Mouse (Mus musculus) forebrain, embryonic 12.5 days (tissue): ENCODE results near the gene Lrriq3. TPM values are rescaled to one million over a fixed set of nuclear protein-coding genes. Genes with fewer than 3 reads are reported as not detected.

Experiments used
- ATAC-seq: fragments of 200-750 bp; cut with Nextera tagmentation; 2 replicates; pipeline ENCODE4 v1.8.0; 2017; ENCODE audit warnings: moderate TSS enrichment; ENCODE audit not compliant: low FRiP score
- H3K27ac ChIP-seq: fragments of 300-500 bp; sonication (generic); 2 replicates; pipeline ENCODE4 v1.5.1; 2016; ENCODE audit warnings: mild to moderate bottlenecking
- H3K27me3 ChIP-seq: fragments of 300-500 bp; sonication (generic); 2 replicates; pipeline ENCODE4 v1.6.1; 2016; ENCODE audit warnings: mild to moderate bottlenecking
- H3K36me3 ChIP-seq: fragments of 300-500 bp; sonication (generic); replicated peaks from 2 replicates; pipeline ENCODE4 v1.6.1; 2016; ENCODE audit warnings: mild to moderate bottlenecking
- H3K4me1 ChIP-seq: fragments of 300-500 bp; sonication (generic); 2 replicates; pipeline ENCODE4 v1.6.1; 2016
- H3K4me2 ChIP-seq: fragments of 300-500 bp; sonication (generic); 2 replicates; pipeline ENCODE4 v1.6.1; 2016; ENCODE audit warnings: mild to moderate bottlenecking, moderate library complexity
- H3K4me3 ChIP-seq: fragments of 300-500 bp; sonication (generic); replicated peaks from 2 replicates; pipeline ENCODE4 v1.5.1; 2016; ENCODE audit warnings: mild to moderate bottlenecking
- H3K9ac ChIP-seq: fragments of 300-500 bp; sonication (generic); 2 replicates; pipeline ENCODE4 v1.6.1; 2016; ENCODE audit warnings: mild to moderate bottlenecking
- H3K9me3 ChIP-seq: fragments of 300-500 bp; sonication (generic); 2 replicates; pipeline ENCODE4 v1.6.1; 2016
- WGBS: fragments of 180-500 bp; shearing (Covaris S2); methylation state at CpG from one replicate; pipeline ENCODE4 v1.1.7; 2016; 5-methylcytosine and 5-hydroxymethylcytosine counted together
- polyA plus RNA-seq: library from polyadenylated mRNA; unstranded; fragments of >200 nt; fragmentation: Nextera tagmentation; extraction: Ambion mirVana; gene quantifications from 2 replicates; pipeline ENCODE4 v1.2.1, GENCODE M21; 2016

The Lrriq3 gene
- polyA plus RNA-seq, 1 experiment from 2014 or later: 1.1 TPM

DNA sequence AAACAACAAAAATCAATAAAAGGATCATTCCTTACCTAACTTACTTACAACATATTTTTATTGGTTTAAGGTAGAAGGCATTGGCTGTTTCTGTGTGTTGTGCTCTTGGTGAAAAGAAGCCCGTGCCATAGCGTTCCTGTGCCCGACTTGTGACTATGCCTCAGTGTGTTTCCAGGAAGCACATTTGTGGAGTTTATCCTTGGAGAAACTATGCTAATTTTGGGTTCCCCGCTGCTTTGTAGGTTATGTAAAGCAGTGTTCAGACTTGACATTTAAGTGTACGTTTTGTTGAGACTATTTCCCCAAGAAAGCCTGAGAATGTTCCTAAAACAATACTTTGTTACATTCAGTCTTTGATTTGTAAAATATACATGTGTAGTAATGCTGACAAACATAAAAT lies 44.5 kb downstream of the Lrriq3 start:
- no peaks in the 10 kb centered on the region for H3K36me3 ChIP-seq
- H3K27me3 ChIP-seq: no peaks in the 10 kb centered on the region
- no peak overlapping the region for H3K27ac ChIP-seq
- WGBS: 91% methylated on average over 5 of the region's 5 CpGs
- no peaks in the 10 kb centered on the region for H3K9me3 ChIP-seq
- no peak overlapping the region for H3K4me3 ChIP-seq
- H3K9ac ChIP-seq: no peak overlapping the region
- no peak for ATAC-seq
- H3K4me1 ChIP-seq: no peaks in the 10 kb centered on the region
- no peak overlapping the region for H3K4me2 ChIP-seq

DNA sequence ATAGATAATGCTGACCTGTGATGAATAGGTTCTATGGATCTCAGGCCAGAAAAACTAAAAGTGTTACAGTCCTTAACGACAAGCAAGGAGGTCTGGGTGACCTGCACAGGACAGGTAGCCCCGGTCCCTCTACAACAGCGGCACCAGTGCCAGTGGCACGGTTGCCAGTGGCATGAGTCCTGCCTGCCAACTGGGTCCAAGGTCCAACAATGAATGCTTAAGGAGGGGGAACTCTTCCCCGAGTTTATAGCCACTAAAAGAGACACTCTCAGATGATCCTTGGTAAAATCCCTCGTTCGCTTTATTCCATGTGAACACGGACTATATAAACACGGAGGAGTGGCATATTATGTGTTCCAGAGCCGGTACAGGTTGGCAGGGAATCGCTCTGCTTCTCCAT lies 47.8 kb downstream of the Lrriq3 start:
- Histone ChIP-seq H3K27me3 (no peaks in the 10 kb centered on the region), H3K27ac (no peak overlapping the region), H3K4me2 (no peak overlapping the region), H3K9me3 (no peaks in the 10 kb centered on the region), H3K4me1 (no peaks in the 10 kb centered on the region), H3K4me3 (no peak overlapping the region), H3K36me3 (no peaks in the 10 kb centered on the region), H3K9ac (no peak overlapping the region)
- ATAC-seq: no peak
- WGBS: 91% methylated on average over 11 of the region's 11 CpGs

DNA sequence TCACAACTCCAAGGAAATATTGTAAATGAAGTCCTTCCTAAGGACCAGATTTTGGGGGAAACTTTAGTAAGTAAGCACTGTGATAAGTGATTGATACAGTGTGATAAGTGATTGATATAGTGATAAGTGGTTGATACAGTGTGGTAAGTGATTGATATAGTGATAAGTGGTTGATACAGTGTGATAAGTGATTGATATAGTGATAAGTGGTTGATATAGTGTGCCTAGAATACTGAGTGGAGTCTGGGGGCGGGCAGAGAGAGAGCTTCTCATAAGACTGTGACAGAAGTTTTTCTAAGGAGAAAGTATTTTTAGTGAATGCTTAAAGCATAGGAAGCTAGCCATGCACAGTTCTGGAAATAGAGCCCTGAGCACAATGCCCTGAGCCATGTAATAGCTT lies 51.1 kb downstream of the Lrriq3 start:
- Histone ChIP-seq H3K27me3 (no peaks in the 10 kb centered on the region), H3K4me3 (no peak overlapping the region), H3K4me1 (no peaks in the 10 kb centered on the region), H3K9ac (no peak overlapping the region), H3K36me3 (no peaks in the 10 kb centered on the region), H3K4me2 (no peak overlapping the region), H3K27ac (no peak overlapping the region), H3K9me3 (no peaks in the 10 kb centered on the region)
- ATAC-seq: no peak
- WGBS: 85% methylated on average over 1 of the region's 1 CpGs

DNA sequence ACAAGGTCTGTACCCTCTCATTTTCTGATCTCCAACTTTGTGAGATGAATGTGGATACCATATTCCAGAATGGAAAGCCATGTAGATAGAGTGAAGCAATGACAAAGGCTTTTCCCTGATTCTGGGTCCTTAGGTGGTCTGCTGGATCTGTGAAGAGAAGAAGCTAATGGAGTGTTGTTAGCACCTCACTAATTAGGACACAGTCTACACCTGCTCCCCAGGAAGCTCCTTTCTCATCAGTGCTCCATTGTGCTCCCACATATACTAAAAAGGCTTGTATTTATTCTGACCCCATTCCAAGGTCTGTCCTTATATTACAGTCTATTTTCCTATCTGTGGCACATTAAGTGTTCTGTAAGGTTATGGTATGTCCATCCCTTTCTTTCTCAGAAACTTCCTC lies 68.6 kb downstream of the Lrriq3 start:
- Histone ChIP-seq H3K4me2 (no peak overlapping the region), H3K9me3 (no peaks in the 10 kb centered on the region), H3K27me3 (no peaks in the 10 kb centered on the region), H3K36me3 (no peaks in the 10 kb centered on the region), H3K27ac (no peak overlapping the region), H3K4me1 (no peaks in the 10 kb centered on the region), H3K4me3 (no peak overlapping the region), H3K9ac (no peak overlapping the region)
- peak; percentile 51; the same call in 1 of the 2 replicates for ATAC-seq

DNA sequence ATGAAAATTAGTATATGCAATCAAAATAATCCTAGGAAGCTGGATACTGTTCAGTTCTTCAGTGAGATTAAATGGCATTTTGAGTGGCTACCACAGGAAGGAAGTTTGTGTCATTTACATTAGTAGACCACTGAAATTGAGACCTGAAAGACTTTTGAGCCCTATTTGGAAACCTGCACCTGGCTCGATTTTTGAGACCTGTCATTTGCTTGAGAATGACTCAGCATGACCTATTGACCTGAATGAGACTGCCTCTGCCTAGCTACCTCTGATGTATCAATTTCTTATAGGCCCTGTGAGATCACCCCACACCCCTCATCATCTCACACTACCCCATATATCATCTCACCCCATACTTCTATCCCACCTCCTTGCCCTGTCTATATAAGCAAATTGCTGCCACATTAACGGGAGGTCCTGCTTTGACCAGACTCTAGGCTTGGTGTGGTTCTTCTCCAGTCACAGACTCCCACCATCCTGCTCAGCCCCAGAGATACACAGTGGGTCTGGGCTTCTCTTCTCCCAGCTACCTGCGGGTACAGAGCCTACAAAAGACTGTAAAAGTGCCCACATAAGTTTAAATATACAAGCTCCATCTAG lies 87.2 kb downstream of the Lrriq3 start:
- H3K9ac ChIP-seq: no peak overlapping the region
- no peak overlapping the region for H3K4me3 ChIP-seq
- 81% methylated on average over 3 of the region's 3 CpGs for WGBS

DNA sequence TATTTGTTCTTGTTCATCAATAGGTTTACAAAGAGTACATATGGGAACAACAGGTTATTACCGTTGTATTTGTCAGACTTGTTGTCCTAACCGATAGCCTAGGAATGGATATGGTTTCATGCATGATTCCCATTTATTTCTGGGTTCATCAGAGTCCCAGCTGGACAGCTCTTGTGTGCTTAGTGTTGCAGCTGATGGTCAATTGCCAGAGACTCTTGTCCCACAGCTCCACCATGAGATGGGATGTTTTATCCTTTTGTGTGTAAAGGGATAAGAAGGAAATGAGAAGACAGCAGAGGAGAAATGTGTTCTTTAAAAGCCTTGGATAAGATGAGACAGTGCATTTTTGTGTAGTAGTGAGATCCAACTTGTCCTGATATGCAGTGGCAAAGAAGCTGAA lies 93.2 kb downstream of the Lrriq3 start:
- no peak for ATAC-seq
- 89% methylated on average over 2 of the region's 2 CpGs for WGBS
- no peak overlapping the region for H3K4me2 ChIP-seq

More for the DNA sequence above, 87.2 kb downstream of the Lrriq3 start:
- Histone ChIP-seq H3K36me3 (no peaks in the 10 kb centered on the region), H3K9me3 (no peaks in the 10 kb centered on the region), H3K27me3 (no peaks in the 10 kb centered on the region), H3K27ac (no peak overlapping the region), H3K4me1 (no peaks in the 10 kb centered on the region), H3K4me2 (no peak overlapping the region)
- no peak for ATAC-seq

DNA sequence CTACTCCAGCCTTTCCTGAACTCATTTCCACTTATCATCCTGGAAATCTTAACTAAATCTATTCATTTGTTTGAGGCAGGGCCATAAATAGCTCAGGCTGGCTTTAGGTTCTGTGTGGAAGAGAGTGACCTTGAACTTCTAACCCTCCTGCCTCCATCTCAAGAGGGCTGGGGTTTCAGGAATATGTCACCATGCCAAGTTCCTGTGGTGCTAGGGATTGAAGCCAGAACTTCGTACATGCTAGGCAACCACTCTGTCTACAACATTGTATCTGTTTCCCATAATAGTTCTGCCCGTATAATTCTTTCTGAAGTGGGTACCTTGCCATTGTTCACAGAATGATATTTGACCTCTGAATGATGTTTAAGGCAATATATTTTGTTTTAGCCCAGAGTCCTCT lies 95.6 kb downstream of the Lrriq3 start:
- Histone ChIP-seq H3K27me3 (no peaks in the 10 kb centered on the region), H3K9ac (no peak overlapping the region), H3K36me3 (no peaks in the 10 kb centered on the region), H3K27ac (no peak overlapping the region), H3K4me3 (no peak overlapping the region), H3K4me1 (no peaks in the 10 kb centered on the region), H3K4me2 (no peak overlapping the region), H3K9me3 (no peaks in the 10 kb centered on the region)
- ATAC-seq: no peak
- WGBS: 87% methylated on average over 2 of the region's 2 CpGs

More for the DNA sequence above, 93.2 kb downstream of the Lrriq3 start:
- H3K36me3 ChIP-seq: no peaks in the 10 kb centered on the region
- H3K27ac ChIP-seq: no peak overlapping the region
- no peaks in the 10 kb centered on the region for H3K9me3 ChIP-seq
- H3K9ac ChIP-seq: no peak overlapping the region
- H3K27me3 ChIP-seq: no peaks in the 10 kb centered on the region
- no peaks in the 10 kb centered on the region for H3K4me1 ChIP-seq
- H3K4me3 ChIP-seq: no peak overlapping the region

DNA sequence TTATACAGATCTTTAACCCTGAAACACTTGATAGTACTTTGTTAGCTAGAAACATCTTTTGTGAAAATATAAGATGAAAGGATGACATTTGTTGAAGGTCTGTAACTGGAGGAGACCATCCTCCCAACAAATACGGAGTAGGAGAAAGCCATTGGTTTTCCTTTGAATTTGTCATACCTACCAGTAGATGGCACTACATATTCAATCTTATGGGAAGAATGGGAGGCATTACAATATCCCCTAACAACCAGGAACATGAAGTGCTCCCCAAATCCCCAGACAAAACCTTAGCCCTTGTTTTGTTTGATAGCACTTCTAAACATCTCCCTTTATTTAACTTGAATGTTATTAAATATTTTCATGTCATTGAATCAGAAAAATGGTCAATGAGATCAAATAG lies 141.7 kb downstream of the Lrriq3 start:
- Histone ChIP-seq H3K9ac (no peak overlapping the region), H3K36me3 (no peaks in the 10 kb centered on the region), H3K27me3 (no peaks in the 10 kb centered on the region), H3K4me2 (no peak overlapping the region), H3K4me3 (no peak overlapping the region), H3K9me3 (no peaks in the 10 kb centered on the region), H3K27ac (no peak overlapping the region), H3K4me1 (no peaks in the 10 kb centered on the region)
- WGBS: 6% methylated on average over 1 of the region's 1 CpGs
- peak; percentile 80 for ATAC-seq

DNA sequence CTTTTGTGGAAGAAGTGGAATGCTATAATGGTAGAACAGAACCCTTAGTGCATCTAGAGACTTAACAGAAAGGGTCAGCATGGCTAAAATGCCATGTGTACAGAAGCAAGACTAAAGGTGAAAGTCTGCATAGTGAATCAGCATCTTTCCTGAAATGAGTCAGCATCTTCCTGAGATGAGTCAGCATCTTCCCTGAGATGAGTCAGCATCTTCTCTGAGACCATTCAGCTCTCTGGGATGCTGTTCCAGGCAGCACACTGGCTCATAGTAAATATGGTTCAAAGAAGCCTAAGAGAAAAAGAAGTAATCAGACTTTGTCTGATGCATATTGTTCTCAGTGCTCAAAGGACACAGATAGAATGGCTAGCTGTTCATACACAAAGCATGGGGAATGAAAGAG lies 142.3 kb downstream of the Lrriq3 start:
- no peak overlapping the region for H3K4me3 ChIP-seq
- no peak overlapping the region for H3K27ac ChIP-seq
- ATAC-seq: no peak
- no peaks in the 10 kb centered on the region for H3K36me3 ChIP-seq
- H3K9ac ChIP-seq: no peak overlapping the region
- H3K4me2 ChIP-seq: no peak overlapping the region
- H3K27me3 ChIP-seq: no peaks in the 10 kb centered on the region
- no peaks in the 10 kb centered on the region for H3K9me3 ChIP-seq
- H3K4me1 ChIP-seq: no peaks in the 10 kb centered on the region

Other genes starting within 250 kb of the Lrriq3 start
- 0.10 TPM in 1 of 2 replicates, not detected in the other for gene Tnni3k, start 38.0 kb upstream of the Lrriq3 start, polyA plus RNA-seq
- gene Fpgt, start within 50 bp of the Lrriq3 start, polyA plus RNA-seq: 21.4 and 22.0 TPM in 2 replicates